Mouse (Mus musculus) myocyte (in vitro differentiated cells): ENCODE measurements around the gene Alkal2.

Experiments used
- CEBPB ChIP-seq: IDR thresholded peaks from 2 replicates; pipeline ENCODE4 v1.6.1; 2011; ENCODE audit warnings: mild to moderate bottlenecking, moderate library complexity; ENCODE audit not compliant: poor library complexity, insufficient read depth, severe bottlenecking
- MAX ChIP-seq: IDR thresholded peaks from one replicate; pipeline ENCODE4 v1.6.1; 2011; ENCODE audit warnings: low read depth, mild to moderate bottlenecking, control low read depth
- MYOD1 ChIP-seq, 3 experiments: IDR thresholded peaks; one replicate each; pipeline ENCODE4 v1.6.1; 2011; ENCODE audit warnings: control low read depth in 2 of 3, low read depth in 2 of 3, mild to moderate bottlenecking in 2 of 3, moderate library complexity in 1 of 3; ENCODE audit not compliant: insufficient read length in 2 of 3, control insufficient read depth in 1 of 3
- MYOG ChIP-seq, 3 experiments: IDR thresholded peaks; one replicate each; pipeline ENCODE4 v1.6.1; 2011; ENCODE audit warnings: control low read depth in 2 of 3, low read depth in 2 of 3, mild to moderate bottlenecking in 2 of 3; ENCODE audit not compliant: insufficient read length in 2 of 3, control insufficient read depth in 1 of 3, insufficient read depth in 1 of 3
- POLR2A ChIP-seq: IDR thresholded peaks from one replicate; pipeline ENCODE4 v1.6.1; 2011; ENCODE audit warnings: low read depth, mild to moderate bottlenecking, control low read depth, moderate library complexity; ENCODE audit not compliant: insufficient read length
- POLR2AphosphoS2 ChIP-seq: IDR thresholded peaks from one replicate; pipeline ENCODE4 v1.6.1; 2011; ENCODE audit warnings: low read depth, control low read depth; ENCODE audit not compliant: insufficient read length
- SRF ChIP-seq: IDR thresholded peaks from one replicate; pipeline ENCODE4 v1.6.1; 2011; ENCODE audit warnings: low read depth; ENCODE audit not compliant: control insufficient read depth, insufficient read length
- TCF12 ChIP-seq: IDR thresholded peaks from one replicate; pipeline ENCODE4 v1.6.1; 2011; ENCODE audit warnings: mild to moderate bottlenecking, control low read depth; ENCODE audit not compliant: poor library complexity, insufficient read depth, severe bottlenecking
- USF1 ChIP-seq: IDR thresholded peaks from one replicate; pipeline ENCODE4 v1.6.1; 2011; ENCODE audit warnings: low read depth, mild to moderate bottlenecking, control low read depth, moderate library complexity

DNA sequence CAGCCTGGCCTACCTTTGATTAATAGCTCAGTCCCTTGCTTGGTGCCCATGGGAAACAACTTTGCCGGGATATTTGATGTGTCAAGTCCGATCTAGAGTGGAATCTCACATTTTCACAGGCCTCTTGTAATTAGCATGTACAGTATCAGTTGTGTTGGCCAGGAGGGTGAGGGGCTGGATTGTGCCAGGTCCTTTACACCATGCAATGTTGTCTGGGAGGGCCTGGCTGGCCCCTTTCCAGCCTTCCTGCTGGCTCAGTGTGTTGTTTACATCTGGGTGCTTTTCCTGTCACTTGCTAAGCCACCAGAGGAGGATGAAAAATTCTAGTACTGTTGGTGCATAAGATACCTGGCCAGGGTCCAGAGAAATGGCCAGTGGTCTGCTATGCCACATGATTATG lies 19.8 kb upstream of the Alkal2 start:
- no peak for TF ChIP-seq POLR2A
- TF ChIP-seq MYOD1 (IDR thresholded peaks at IDR 0.05; ENCODE audit: control insufficient read depth in 1 of 3, insufficient read length in 2 of 3, low read depth in 2 of 3) = no peak
- no peak for TF ChIP-seq MYOG (IDR thresholded peaks at IDR 0.05; ENCODE audit: control insufficient read depth in 1 of 3, insufficient read depth in 1 of 3, insufficient read length in 2 of 3, low read depth in 2 of 3)
- TF ChIP-seq MAX = no peak
- TF ChIP-seq CEBPB = no peak
- TF ChIP-seq USF1 = no peak
- TF ChIP-seq POLR2AphosphoS2 = no peak
- TF ChIP-seq TCF12 = no peak
- TF ChIP-seq SRF = no peak
